Mouse (Mus musculus) brain, embryonic 14.5 days (tissue): Measurements from ENCODE around the gene Mdga1.
"Not testable (repeated sequence)": the region's sequence is repeated elsewhere in the genome, so short reads cannot be mapped to it uniquely, and the experiment has no call there.

Experiments used
- CTCF ChIP-seq: fragments of 200-500 bp; IDR thresholded peaks from 2 replicates; pipeline ENCODE4 v1.5.1; 2012; ENCODE audit warnings: inconsistent platforms, mild to moderate bottlenecking, moderate library complexity, borderline replicate concordance; ENCODE audit not compliant: insufficient read depth, insufficient read length; ENCODE audit errors: extremely low read depth
- POLR2A ChIP-seq: fragments of 200-500 bp; IDR thresholded peaks from 2 replicates; pipeline ENCODE4 v1.6.1; 2012; ENCODE audit warnings: mild to moderate bottlenecking, inconsistent platforms, borderline replicate concordance; ENCODE audit not compliant: poor library complexity, insufficient read depth, insufficient read length, severe bottlenecking; ENCODE audit errors: extremely low read depth

DNA sequence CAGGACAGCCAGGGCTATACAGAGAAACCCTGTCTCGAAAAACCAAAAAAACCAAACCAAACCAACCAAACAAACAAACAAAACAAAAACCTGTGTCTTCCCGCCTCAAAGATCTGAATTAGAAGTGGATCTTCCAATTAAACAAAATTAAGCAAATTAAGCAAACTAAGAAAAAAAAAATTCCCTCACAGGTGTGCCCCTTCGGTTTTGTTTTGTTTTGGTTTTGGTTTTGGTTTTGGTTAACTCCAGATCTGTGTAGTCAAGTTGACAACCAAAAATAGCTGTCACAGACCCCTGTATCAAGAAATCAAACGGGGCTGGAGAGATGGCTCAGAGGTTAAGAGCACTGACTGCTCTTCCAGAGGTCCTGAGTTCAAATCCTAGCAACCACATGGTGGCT, 188.4 kb downstream of the Mdga1 start:
- not testable (repeated sequence) for TF ChIP-seq CTCF, POLR2A
